Mouse (Mus musculus): ENCODE measurements at regions not wholly inside any gene's neighbourhood (a gene's known extent, or its start where the extent isn't known, plus 50 kb on each side); places are given as distances from the start of the nearest gene placed in this dataset.

- TF ChIP-seq TAL1 (conservative IDR thresholded peaks at IDR 0.05; ENCODE audit: low read depth, low read length) (no peak), CTCF (IDR thresholded peaks at IDR 0.05; ENCODE audit: low read depth, low read length) (no peak), GATA2 (IDR thresholded peaks at IDR 0.05; ENCODE audit: borderline replicate concordance, low read depth, low read length) (no peak)
Observed at GRCm38 (mm10) chr9:87882587-87882986, 151.5 kb upstream of the Tbx18 start.
